Mouse (Mus musculus): ENCODE measurements around the gene Lman1l.

GRCm38 (mm10) chr9:57641775-57642550 lies 21.4 kb upstream of the Lman1l start:
- TF ChIP-seq POLR2A (IDR thresholded peaks at IDR 0.05; ENCODE audit: borderline replicate concordance, control insufficient read depth, low read depth, low read length): no peak
- no peak for TF ChIP-seq CTCF (IDR thresholded peaks at IDR 0.05; ENCODE audit: control insufficient read depth, insufficient read depth, low read length)
